Mouse (Mus musculus): ENCODE results near the gene Tardbp. TPM values are rescaled to one million over a fixed set of nuclear protein-coding genes. Genes with fewer than 3 reads are reported as not detected.
A peak's percentile ranks its signal among the peaks of the same experiment; 100 is the strongest.

Gene Tardbp
- polyA plus RNA-seq, 1 experiment = 424 TPM

DNA sequence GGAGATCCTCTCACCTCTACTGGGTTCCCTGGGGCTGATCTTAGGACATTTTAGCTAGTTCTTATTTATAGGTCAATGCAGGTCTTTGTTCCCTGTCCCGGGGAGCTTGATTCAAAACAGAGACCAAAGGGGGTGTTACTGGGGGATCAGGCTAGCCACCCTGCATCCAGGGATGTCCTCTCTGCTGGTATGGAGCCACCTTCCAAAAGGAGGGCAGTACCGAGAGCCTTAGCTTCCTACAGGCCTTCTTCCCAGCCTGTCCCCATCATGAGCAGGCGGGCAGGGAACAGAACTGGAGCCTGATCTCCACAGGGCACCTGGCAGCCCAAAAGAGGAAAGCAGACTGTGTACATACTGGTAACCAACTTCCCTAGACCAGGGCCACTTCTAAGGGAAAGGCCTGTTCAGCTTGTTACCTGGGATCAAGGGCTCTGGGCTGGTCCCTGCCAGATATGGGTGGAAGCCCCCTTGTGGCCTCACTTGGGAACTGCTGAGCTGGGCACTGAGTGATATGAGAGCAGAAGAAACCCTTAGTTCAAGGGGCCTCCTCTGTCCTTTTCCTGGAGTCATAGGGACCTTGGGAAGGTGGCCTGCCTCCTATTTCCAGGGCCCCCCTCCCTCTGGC is 22.2 kb downstream of the Tardbp start:
- Histone ChIP-seq H3K4me3 (ENCODE audit: insufficient read depth, low read length) (no peak overlapping the region), H3K27ac (ENCODE audit: insufficient read depth, low read length) (no peak overlapping the region), H3K4me1 (ENCODE audit: control insufficient read depth, insufficient read depth, low read length) (peaks cover 10% of the 10 kb centered on the region)
- peak; percentile 40; the same call in 1 of the 2 replicates for TF ChIP-seq CTCF (IDR thresholded peaks at IDR 0.05; ENCODE audit: borderline replicate concordance, insufficient read depth, low read length)
- no peak for TF ChIP-seq POLR2A (IDR thresholded peaks at IDR 0.05; ENCODE audit: low read depth, low read length)

DNA sequence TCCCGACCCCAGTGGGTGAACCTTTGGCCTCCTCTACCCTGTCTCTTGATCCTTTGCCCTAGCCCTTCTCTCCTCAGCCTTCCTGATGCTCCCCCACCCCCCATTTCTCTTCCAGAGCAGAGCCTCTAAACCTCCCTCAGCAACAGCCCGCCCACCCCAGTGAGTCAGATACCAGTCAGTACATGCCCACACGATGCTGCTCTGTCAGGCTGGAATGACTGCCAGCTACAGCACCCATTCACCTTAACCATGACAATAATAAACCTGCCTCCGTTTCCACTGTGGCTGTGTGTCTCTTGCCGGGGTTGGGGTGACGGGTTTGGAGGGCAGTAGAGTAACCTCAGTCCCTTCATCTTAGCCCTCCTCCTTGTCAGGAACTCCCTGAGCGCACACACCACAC is 22.7 kb downstream of the Tardbp start:
- H3K4me3 ChIP-seq (ENCODE audit: insufficient read depth, low read length) = no peak overlapping the region
- H3K4me1 ChIP-seq (ENCODE audit: control insufficient read depth, insufficient read depth, low read length) = peaks cover 9% of the 10 kb centered on the region
- peak overlapping the region; percentile 36; the same call in 1 of the 2 replicates for H3K27ac ChIP-seq (ENCODE audit: insufficient read depth, low read length)
- no peak for TF ChIP-seq POLR2A (IDR thresholded peaks at IDR 0.05; ENCODE audit: low read depth, low read length)
- TF ChIP-seq CTCF (IDR thresholded peaks at IDR 0.05; ENCODE audit: borderline replicate concordance, insufficient read depth, low read length) = no peak

DNA sequence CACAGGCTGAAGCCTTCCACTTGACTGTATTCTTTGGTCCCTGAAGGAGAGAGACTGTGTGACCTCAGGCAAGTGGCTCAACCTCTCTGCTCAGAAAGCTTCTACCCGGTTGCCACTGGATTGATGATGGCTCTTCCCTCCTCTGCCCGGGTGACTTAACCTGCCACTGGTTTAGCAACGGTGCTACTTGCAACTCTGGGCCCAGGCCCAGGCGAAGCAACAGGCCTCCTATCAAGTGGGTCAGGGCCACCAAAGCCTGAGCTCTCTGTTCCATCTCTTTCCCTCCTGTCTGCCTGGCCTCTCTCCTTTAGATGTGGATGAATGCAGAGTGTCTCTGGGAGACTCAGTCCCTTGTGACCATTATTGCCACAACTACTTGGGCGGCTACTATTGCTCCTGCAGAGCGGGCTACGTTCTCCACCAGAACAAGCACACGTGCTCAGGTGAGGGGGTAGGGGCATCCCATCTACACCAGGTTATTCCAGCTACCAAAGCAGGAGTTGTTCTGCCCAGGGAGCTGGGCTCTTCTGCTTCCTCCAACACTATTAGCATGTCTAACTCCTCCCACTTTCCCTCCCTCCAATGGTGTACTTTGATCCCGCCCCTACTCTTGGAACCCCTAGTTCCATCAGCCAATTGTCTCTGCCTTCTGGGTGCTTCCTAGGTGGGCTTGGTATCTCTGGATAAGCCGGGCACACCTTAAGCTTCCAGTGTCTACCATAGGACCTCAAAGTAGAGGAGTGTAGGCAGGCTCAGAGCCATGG is 23.3 kb downstream of the Tardbp start:
- Histone ChIP-seq H3K4me3 (ENCODE audit: insufficient read depth, low read length) (no peak overlapping the region), H3K27ac (ENCODE audit: insufficient read depth, low read length) (peak overlapping the region; percentile 36; the same call in 1 of the 2 replicates), H3K4me1 (ENCODE audit: control insufficient read depth, insufficient read depth, low read length) (peaks cover 3% of the 10 kb centered on the region; the same call in 1 of the 2 replicates)
- no peak for TF ChIP-seq CTCF (IDR thresholded peaks at IDR 0.05; ENCODE audit: borderline replicate concordance, insufficient read depth, low read length)
- no peak for TF ChIP-seq POLR2A (IDR thresholded peaks at IDR 0.05; ENCODE audit: low read depth, low read length)

DNA sequence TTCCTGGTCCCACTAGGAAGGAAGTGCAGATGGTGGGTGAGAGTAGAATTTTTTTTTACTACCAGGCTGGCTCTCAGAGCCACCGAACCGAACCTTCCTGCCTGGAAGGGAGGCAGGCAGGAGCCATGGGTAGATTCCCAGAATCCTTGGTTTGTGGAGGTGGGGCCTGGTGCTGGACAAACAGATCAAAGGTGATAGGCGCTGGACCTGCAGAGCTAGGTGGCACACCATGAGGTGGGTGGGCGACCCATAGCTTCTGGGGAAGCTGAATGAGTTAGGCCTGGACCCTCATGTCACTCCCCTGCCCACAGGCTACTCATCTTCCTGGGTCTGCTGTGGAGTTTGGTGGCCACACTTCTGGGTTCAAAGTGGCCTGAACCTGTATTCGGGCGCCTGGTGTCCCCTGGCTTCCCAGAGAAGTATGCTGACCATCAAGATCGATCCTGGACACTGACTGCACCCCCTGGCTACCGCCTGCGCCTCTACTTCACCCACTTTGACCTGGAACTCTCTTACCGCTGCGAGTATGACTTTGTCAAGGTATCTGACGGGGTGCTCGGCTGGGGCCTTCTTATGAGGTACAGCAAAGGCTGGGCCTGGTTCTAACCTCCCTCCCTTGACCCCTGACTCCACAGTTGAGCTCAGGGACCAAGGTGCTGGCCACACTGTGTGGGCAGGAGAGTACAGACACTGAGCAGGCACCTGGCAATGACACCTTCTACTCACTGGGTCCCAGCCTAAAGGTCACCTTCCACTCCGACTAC is 24.3 kb downstream of the Tardbp start, which contains the start of gene Masp2:
Gene Masp2, plus strand, starts transcription at position 198 of the 764 bp plus-strand sequence.
- no peak within 1 kb of the TSS for H3K27ac ChIP-seq (ENCODE audit: insufficient read depth, low read length)
- no peak within 1 kb of the TSS for H3K4me3 ChIP-seq (ENCODE audit: insufficient read depth, low read length)
- TF ChIP-seq POLR2A (IDR thresholded peaks at IDR 0.05; ENCODE audit: low read depth, low read length) (no peak), CTCF (IDR thresholded peaks at IDR 0.05; ENCODE audit: borderline replicate concordance, insufficient read depth, low read length) (no peak)
- 0 out of 2 replicates have a peak, but pooled peaks cover 3% of the 10 kb centered on the region for H3K4me1 ChIP-seq (ENCODE audit: control insufficient read depth, insufficient read depth, low read length)

DNA sequence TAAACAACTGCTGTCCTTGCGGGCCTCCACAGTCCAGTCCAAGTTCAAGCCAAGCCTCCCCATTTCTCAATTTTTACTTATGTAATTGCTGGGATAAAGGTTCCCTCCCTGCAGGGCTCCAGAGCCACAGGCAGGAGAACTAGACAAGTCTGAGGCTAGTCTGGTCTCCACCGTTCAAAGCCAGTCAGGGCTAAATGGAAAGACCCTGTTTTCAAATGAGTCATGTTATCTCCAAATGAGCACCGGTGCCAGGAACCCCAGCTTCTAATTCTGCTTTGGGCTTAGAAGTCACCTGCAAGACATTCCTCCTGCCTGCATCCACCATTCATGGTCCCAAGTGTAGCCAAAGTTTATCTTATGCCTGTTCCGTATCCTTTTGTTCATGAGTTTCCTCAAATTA is 24.9 kb downstream of the Tardbp start:
- TF ChIP-seq POLR2A (IDR thresholded peaks at IDR 0.05; ENCODE audit: low read depth, low read length) (no peak), CTCF (IDR thresholded peaks at IDR 0.05; ENCODE audit: borderline replicate concordance, insufficient read depth, low read length) (no peak)
- Histone ChIP-seq H3K4me3 (ENCODE audit: insufficient read depth, low read length) (no peak overlapping the region), H3K27ac (ENCODE audit: insufficient read depth, low read length) (no peak overlapping the region), H3K4me1 (ENCODE audit: control insufficient read depth, insufficient read depth, low read length) (0 out of 2 replicates have a peak, but pooled peaks cover 3% of the 10 kb centered on the region)

DNA sequence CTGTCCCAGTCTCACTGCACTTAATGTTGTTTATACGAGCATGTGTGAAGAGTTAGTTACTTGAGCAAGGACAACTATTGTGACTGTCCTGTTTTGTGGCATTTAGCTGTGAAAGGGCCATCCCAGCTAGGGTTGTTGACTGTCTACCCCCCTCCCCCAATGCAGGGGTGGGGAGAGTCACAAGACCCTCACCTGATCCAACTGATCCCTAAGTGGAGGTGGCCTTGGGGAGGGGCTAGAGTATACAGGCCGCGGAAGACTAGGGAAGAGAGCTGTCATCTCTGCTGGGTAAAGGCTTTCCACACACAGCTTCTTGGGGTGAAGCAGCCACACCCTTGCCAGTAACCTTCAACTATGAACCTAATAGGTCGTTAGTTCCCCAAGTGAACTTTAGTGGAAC is 26.5 kb downstream of the Tardbp start:
- Histone ChIP-seq H3K4me3 (ENCODE audit: insufficient read depth, low read length) (no peak overlapping the region), H3K4me1 (ENCODE audit: control insufficient read depth, insufficient read depth, low read length) (0 out of 2 replicates have a peak, but pooled peaks cover 3% of the 10 kb centered on the region), H3K27ac (ENCODE audit: insufficient read depth, low read length) (no peak overlapping the region)
- TF ChIP-seq POLR2A (IDR thresholded peaks at IDR 0.05; ENCODE audit: low read depth, low read length) (no peak), CTCF (IDR thresholded peaks at IDR 0.05; ENCODE audit: borderline replicate concordance, insufficient read depth, low read length) (no peak)

DNA sequence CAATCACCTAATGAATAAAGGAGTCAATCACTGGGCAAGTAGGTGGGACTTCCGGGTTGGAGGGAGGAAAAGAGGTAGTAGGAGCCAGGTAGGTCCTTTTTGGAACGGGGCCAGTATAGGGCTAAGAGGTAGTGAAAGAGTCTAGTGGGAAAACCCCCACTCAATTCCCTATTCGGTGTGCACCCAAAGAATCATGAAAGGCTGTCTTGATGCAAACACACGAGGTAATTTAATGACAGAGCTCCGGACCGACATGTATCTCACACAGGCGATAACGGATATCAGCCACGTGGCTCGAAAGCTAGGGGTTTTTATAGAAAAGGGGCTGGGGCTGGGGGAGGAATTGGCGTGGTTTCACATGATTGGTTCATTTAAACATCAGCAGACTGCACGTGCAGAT is 28.0 kb downstream of the Tardbp start:
- no peak overlapping the region for H3K27ac ChIP-seq (ENCODE audit: insufficient read depth, low read length)
- no peak overlapping the region for H3K4me3 ChIP-seq (ENCODE audit: insufficient read depth, low read length)
- TF ChIP-seq POLR2A (IDR thresholded peaks at IDR 0.05; ENCODE audit: low read depth, low read length) = no peak
- TF ChIP-seq CTCF (IDR thresholded peaks at IDR 0.05; ENCODE audit: borderline replicate concordance, insufficient read depth, low read length) = no peak
- 0 out of 2 replicates have a peak, but pooled peaks cover under 1% of the 10 kb centered on the region for H3K4me1 ChIP-seq (ENCODE audit: control insufficient read depth, insufficient read depth, low read length)

DNA sequence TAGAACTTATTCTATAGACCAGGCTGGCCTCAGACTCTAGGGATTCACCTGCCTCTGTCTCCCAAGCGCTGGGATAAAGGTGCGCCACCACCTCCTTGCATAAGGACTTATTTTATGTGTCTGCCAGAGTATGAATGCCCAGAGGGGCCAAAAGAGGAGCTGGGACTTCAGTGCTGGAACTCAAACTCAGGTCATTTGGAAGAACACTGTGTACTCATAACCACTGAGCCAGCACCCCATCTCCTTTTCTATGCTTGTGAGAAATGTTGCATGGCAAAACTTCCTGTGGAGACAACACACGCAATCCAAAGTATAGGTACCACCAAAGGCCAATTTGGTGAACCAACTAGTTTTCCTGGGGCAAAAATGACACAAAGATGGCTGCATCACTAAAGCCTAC is 30.1 kb downstream of the Tardbp start:
- TF ChIP-seq CTCF (IDR thresholded peaks at IDR 0.05; ENCODE audit: borderline replicate concordance, insufficient read depth, low read length) (no peak), POLR2A (IDR thresholded peaks at IDR 0.05; ENCODE audit: low read depth, low read length) (no peak)
- Histone ChIP-seq H3K27ac (ENCODE audit: insufficient read depth, low read length) (no peak overlapping the region), H3K4me3 (ENCODE audit: insufficient read depth, low read length) (no peak overlapping the region), H3K4me1 (ENCODE audit: control insufficient read depth, insufficient read depth, low read length) (peaks cover 4% of the 10 kb centered on the region; the same call in 1 of the 2 replicates)

DNA sequence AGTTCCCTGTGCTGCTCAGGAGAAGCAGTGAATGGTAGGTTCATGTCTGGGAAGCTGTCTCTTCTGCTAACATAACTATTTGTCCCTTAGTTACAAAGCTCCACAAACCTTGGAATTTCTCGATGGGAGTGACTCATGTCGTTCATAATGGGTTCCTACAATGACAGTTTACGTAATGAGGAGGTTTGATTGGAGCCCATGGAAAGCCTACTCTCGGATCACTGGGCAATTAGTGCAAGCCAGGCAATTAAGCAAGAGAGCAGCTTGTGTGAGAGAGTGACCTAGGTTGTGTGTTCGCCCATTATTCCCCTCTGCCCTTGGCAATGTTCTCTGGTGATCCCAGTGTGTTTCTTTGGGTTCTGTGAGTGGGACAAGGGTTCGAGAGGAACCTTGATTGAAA is 30.9 kb downstream of the Tardbp start:
- H3K4me1 ChIP-seq (ENCODE audit: control insufficient read depth, insufficient read depth, low read length) = peaks cover 4% of the 10 kb centered on the region; the same call in 1 of the 2 replicates
- TF ChIP-seq CTCF (IDR thresholded peaks at IDR 0.05; ENCODE audit: borderline replicate concordance, insufficient read depth, low read length) (no peak), POLR2A (IDR thresholded peaks at IDR 0.05; ENCODE audit: low read depth, low read length) (no peak)
- H3K4me3 ChIP-seq (ENCODE audit: insufficient read depth, low read length) = no peak overlapping the region
- H3K27ac ChIP-seq (ENCODE audit: insufficient read depth, low read length) = no peak overlapping the region
